Mouse (Mus musculus) urinary bladder, postnatal 14 days (tissue): ENCODE measurements around the gene Pdzrn3.

Experiments
- DNase-seq: peaks from one replicate; pipeline ENCODE4 v3.0.0; 2021; ENCODE audit warnings: low spot score

The Pdzrn3 gene

GRCm38 (mm10) chr6:101195891-101196290 is 181.8 kb downstream of the Pdzrn3 start:
- DNase-seq: no peak

- DNase-seq: no peak
These were observed 183.2 kb downstream of the Pdzrn3 start for GRCm38 (mm10) chr6:101194386-101194925.

- DNase-seq: no peak
These were observed 186.1 kb downstream of the Pdzrn3 start for GRCm38 (mm10) chr6:101191576-101191975.

- DNase-seq: no peak
These were observed 190.4 kb downstream of the Pdzrn3 start for GRCm38 (mm10) chr6:101187322-101187721.

GRCm38 (mm10) chr6:101186887-101187286 is 190.8 kb downstream of the Pdzrn3 start:
- no peak for DNase-seq

- peak; percentile 7 for DNase-seq
These were observed 193.5 kb downstream of the Pdzrn3 start for GRCm38 (mm10) chr6:101184103-101184785.

GRCm38 (mm10) chr6:101170699-101171098 is 207.0 kb downstream of the Pdzrn3 start:
- no peak for DNase-seq

GRCm38 (mm10) chr6:101153511-101153921 is 224.2 kb downstream of the Pdzrn3 start:
- no peak for DNase-seq

GRCm38 (mm10) chr6:101135368-101135767 is 242.3 kb downstream of the Pdzrn3 start:
- DNase-seq: no peak

GRCm38 (mm10) chr6:101125396-101125795 is 252.3 kb downstream of the Pdzrn3 start:
- no peak for DNase-seq

GRCm38 (mm10) chr6:101108951-101109350 is 268.7 kb downstream of the Pdzrn3 start:
- no peak for DNase-seq

- no peak for DNase-seq
These were observed 274.2 kb downstream of the Pdzrn3 start for GRCm38 (mm10) chr6:101103506-101103905.

GRCm38 (mm10) chr6:101101709-101102654 is 275.7 kb downstream of the Pdzrn3 start:
- DNase-seq: peak; percentile 11
